Mouse (Mus musculus) liver, adult 2 months (tissue): Measurements from ENCODE around the gene Zfp219.

Experiments used
- CTCF ChIP-seq: fragments of 200-500 bp; IDR thresholded peaks from 2 replicates; pipeline ENCODE4 v1.5.1; 2011; ENCODE audit warnings: low read depth, low read length, control low read depth
- POLR2A ChIP-seq: fragments of 200-500 bp; IDR thresholded peaks from 2 replicates; pipeline ENCODE4 v1.6.1; 2011; ENCODE audit warnings: low read length, control low read depth; ENCODE audit not compliant: insufficient read depth; ENCODE audit errors: extremely low read depth

DNA sequence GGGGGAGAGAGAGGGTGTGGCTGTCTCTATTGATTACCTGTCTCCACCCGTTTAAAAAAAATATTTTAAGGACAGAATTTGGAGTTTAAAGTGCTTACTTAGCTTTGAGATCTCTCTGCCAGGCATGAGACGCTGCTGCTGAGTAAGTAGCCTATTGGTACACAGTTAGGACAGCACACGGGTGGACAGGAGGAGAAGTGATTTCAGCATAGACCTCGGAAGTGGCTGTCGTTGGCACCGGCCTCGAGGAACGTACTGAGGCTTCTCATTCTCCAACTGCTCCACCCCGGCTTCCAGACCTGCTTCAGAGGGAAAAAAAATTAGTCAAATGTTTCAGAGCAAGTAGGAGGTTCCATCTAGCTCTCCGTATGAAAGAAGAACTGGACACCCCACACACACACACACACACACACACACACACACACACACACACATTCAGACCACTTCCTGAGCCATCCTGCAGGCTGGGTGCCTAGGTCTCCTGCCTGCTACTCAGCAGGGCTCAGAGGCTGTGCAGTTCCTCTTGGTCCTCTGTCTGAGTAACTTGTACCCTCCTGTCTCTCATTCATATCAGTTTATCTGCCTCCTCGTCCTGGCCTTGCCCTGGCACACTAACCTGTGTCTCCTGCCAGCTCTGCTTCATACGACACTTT lies 25.2 kb downstream of the Zfp219 start:
- no peak for TF ChIP-seq CTCF
- no peak for TF ChIP-seq POLR2A
